Mouse (Mus musculus): Measurements from ENCODE around the gene Ube3c.

Ube3c gene

GRCm38 (mm10) chr5:29672551-29672950 is 103.5 kb downstream of the Ube3c start:
- in situ Hi-C loops (cut with MboI, MseI), result no loop called here

DNA sequence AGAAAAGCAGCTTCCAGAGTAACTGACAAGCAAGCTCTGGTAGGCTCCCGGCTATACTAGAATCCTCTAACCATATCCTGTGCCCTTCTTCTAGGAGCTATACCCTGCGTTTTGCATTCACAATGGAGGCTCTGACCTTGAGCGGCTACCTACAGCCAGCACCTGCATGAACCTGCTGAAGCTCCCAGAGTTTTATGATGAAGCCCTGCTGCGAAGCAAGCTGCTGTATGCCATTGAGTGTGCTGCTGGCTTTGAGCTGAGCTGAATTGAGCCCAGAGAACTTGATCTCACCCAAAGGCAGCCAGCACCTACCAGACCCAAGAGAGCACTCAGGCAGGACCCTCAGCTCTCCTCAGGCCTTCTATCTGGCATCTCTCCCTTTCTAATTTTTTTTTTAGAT is 105.3 kb downstream of the Ube3c start:
- in situ Hi-C loops (cut with MboI, MseI), result no loop called here

- in situ Hi-C loops (cut with MboI, MseI), result no loop called here
Measured at GRCm38 (mm10) chr5:29676445-29676844, 107.4 kb downstream of the Ube3c start.

- in situ Hi-C loops (cut with MboI, MseI), result loop anchor here (5.0 kb wide), 1 partner anchor 298 kb away; no protein-coding TSS in a partner anchor
Measured at GRCm38 (mm10) chr5:29685085-29685484, 116.0 kb downstream of the Ube3c start.

GRCm38 (mm10) chr5:29687671-29688070 is 118.6 kb downstream of the Ube3c start:
- in situ Hi-C loops (cut with MboI, MseI), result loop anchor here (5.0 kb wide), 1 partner anchor 300 kb away; no protein-coding TSS in a partner anchor

DNA sequence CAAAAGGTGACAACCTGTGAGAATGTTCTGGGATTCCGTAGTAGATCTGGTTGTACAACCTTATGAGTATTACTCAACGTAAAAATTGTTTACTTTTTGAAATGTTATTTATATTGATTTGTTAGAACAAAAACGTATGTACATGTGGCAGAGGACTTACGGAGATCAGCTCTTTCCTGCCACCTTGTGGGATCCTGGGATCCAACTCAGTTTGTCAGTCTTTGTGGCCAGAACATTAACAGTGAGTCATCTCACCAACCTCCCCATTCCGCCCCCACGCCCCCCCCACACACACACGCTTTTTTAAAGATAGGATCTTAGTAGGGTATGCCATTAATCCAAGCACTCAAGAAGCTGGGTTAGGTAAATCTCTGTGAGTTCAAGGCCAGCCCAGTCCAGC is 119.3 kb downstream of the Ube3c start:
- in situ Hi-C loops (cut with MboI, MseI), result loop anchor here (5.0 kb wide), 1 partner anchor 301 kb away; no protein-coding TSS in a partner anchor

GRCm38 (mm10) chr5:29698493-29698892 is 129.5 kb downstream of the Ube3c start:
- in situ Hi-C loops (cut with MboI, MseI), result no loop called here

- in situ Hi-C loops (cut with MboI, MseI), result no loop called here
Measured at GRCm38 (mm10) chr5:29699520-29700202, 130.6 kb downstream of the Ube3c start.

DNA sequence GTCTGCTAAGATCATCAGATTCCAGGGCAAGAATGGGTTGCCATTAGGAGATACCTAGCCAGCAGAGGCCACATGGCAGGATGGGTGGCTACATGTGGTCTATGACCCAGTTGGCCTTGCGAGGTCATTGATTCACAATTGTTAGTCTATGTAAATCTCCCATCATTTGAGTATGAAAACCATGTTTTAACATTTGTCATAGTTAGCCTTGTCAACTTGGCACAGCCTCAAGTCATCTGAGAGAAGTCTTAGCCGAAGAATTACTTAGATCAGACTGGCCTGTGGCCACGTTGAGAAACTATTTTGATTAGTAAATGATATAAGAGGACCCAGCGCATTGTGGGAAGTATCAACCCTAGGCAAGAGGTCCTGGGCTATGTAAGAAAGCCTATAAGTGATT is 138.2 kb downstream of the Ube3c start:
- in situ Hi-C loops (cut with MboI, MseI), result no loop called here

- in situ Hi-C loops (cut with MboI, MseI), result no loop called here
Measured at GRCm38 (mm10) chr5:29708258-29708657, 139.2 kb downstream of the Ube3c start.

- in situ Hi-C loops (cut with MboI, MseI), result no loop called here
Measured at GRCm38 (mm10) chr5:29711631-29712030, 142.6 kb downstream of the Ube3c start.

GRCm38 (mm10) chr5:29712906-29713305 is 143.9 kb downstream of the Ube3c start:
- in situ Hi-C loops (cut with MboI, MseI), result no loop called here

- in situ Hi-C loops (cut with MboI, MseI), result no loop called here
Measured at GRCm38 (mm10) chr5:29721159-29721558, 152.1 kb downstream of the Ube3c start.

DNA sequence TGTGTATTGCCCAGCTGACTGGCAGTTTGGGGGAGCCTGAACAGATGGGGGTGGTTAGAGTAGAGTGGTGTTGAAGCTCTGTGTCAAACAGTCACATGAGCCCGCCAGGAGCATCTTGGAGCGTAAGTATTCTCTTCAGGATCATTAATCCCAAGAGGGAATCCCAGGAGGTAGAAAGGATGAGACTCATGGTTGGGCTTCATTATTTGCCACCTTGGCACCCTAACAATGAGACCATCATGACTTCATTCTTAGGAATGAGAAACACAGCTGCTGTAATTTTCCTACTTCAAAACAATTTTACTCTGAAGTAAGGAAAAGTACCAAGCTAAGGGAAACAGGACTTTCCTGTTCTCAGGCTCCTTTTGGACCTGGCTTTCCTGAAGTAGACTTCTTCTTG is 156.3 kb downstream of the Ube3c start:
- in situ Hi-C loops (cut with MboI, MseI), result no loop called here

All from T-helper 1 cell (primary cell).